Mouse (Mus musculus): ENCODE results near the gene Hykk. TPM values are rescaled to one million over a fixed set of nuclear protein-coding genes. Genes with fewer than 3 reads are reported as not detected.
"Not testable (repeated sequence)": the region's sequence is repeated elsewhere in the genome, so short reads cannot be mapped to it uniquely, and the experiment has no call there.

Gene Hykk
- polyA plus RNA-seq, 1 experiment = 0.22 TPM

DNA sequence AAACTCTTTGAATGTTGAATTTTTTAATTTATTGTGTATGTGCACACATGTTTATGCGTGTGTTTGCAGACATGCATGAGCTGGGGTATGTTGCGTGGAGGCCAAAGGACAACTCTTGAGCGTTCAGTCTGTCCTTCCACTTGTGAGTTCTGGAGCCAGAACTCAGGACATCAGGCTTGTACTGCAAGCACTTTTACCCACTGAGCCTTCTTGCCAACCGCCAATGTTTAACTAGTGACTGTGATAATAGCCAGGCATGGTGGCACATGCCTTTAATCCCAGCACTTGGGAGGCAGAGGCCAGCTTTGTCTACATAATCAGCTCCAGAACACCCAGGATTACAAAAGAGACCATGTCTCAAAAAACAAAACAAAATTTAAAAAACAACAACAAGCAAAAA, 25.0 kb downstream of the Hykk start:
- WGBS = 97% methylated on average over 4 of the region's 4 CpGs
- Histone ChIP-seq H3K36me3 (ENCODE audit: control insufficient read depth, insufficient read depth, low read length) (no peaks in the 10 kb centered on the region), H3K27ac (ENCODE audit: control insufficient read depth, insufficient read depth, low read length) (no peak overlapping the region), H3K27me3 (ENCODE audit: control insufficient read depth, insufficient read depth, low read length) (no peaks in the 10 kb centered on the region), H3K4me3 (ENCODE audit: control insufficient read depth, insufficient read depth, low read length) (no peak overlapping the region), H3K4me1 (replicated peaks; ENCODE audit: control insufficient read depth, insufficient read depth, low read length) (no peaks in the 10 kb centered on the region)
- no peak for DNase-seq
- TF ChIP-seq CTCF (IDR thresholded peaks at IDR 0.05; ENCODE audit: borderline replicate concordance, control insufficient read depth, extremely low read depth, insufficient read depth, low read length, poor library complexity) = no peak
- no peak for TF ChIP-seq POLR2A (IDR thresholded peaks at IDR 0.05; ENCODE audit: control insufficient read depth, extremely low read depth, insufficient read depth, low read length, poor library complexity)

DNA sequence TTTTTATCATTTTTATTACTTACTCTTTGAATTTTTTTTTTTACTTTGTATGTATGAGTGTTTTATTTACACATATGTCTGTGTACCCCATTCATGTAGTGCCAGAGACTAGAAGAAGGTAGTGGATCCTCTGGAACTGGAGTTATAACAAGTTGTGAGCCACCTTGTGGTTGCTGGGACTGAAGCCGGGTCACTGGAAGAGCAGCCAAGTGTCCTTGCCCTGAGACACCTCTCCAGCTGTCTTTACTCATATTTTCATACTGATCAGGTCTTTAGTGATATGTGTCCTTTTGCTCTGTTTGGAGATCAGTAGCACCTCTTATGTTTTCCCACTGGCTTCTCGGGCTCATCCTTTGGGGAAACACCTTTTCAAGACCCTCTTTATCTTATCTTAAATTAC, 27.4 kb downstream of the Hykk start:
- no peak for DNase-seq
- TF ChIP-seq POLR2A (IDR thresholded peaks at IDR 0.05; ENCODE audit: control insufficient read depth, extremely low read depth, insufficient read depth, low read length, poor library complexity) (no peak), CTCF (IDR thresholded peaks at IDR 0.05; ENCODE audit: borderline replicate concordance, control insufficient read depth, extremely low read depth, insufficient read depth, low read length, poor library complexity) (no peak)
- 75% methylated on average over 2 of the region's 2 CpGs for WGBS

DNA sequence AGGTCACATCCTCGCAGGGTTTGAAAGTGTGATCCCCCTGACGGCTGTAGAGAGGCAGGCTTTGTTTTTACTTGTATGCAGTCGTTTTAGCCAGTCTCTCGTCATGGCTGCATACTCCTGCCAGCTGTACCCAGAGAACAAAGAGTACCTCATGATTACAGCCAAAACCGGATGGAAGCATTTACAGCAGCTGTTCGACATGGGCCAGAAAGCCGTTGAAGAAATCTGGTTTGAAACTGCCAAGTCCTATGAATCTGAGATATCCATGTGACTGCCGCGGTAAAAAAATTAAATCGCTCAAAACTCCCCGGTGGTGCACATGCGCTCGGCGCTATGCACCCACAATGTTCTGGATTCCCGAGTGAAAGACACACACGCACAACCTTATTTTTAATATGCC, 29.2 kb downstream of the Hykk start:
- Histone ChIP-seq H3K27me3 (ENCODE audit: control insufficient read depth, insufficient read depth, low read length) (no peaks in the 10 kb centered on the region), H3K4me3 (ENCODE audit: control insufficient read depth, insufficient read depth, low read length) (no peak overlapping the region), H3K4me1 (replicated peaks; ENCODE audit: control insufficient read depth, insufficient read depth, low read length) (no peaks in the 10 kb centered on the region; the same call in 1 of the 2 replicates), H3K27ac (ENCODE audit: control insufficient read depth, insufficient read depth, low read length) (peak overlapping the region; percentile 19; the same call in 1 of the 2 replicates), H3K36me3 (ENCODE audit: control insufficient read depth, insufficient read depth, low read length) (no peaks in the 10 kb centered on the region)
- no peak for TF ChIP-seq POLR2A (IDR thresholded peaks at IDR 0.05; ENCODE audit: control insufficient read depth, extremely low read depth, insufficient read depth, low read length, poor library complexity)
- TF ChIP-seq CTCF (IDR thresholded peaks at IDR 0.05; ENCODE audit: borderline replicate concordance, control insufficient read depth, extremely low read depth, insufficient read depth, low read length, poor library complexity) = no peak
- DNase-seq = no peak
- WGBS = 84% methylated on average over 16 of the region's 16 CpGs

More for the DNA sequence above, 27.4 kb downstream of the Hykk start:
- Histone ChIP-seq H3K36me3 (ENCODE audit: control insufficient read depth, insufficient read depth, low read length) (no peaks in the 10 kb centered on the region), H3K27ac (ENCODE audit: control insufficient read depth, insufficient read depth, low read length) (no peak overlapping the region), H3K4me1 (replicated peaks; ENCODE audit: control insufficient read depth, insufficient read depth, low read length) (no peaks in the 10 kb centered on the region), H3K4me3 (ENCODE audit: control insufficient read depth, insufficient read depth, low read length) (no peak overlapping the region), H3K27me3 (ENCODE audit: control insufficient read depth, insufficient read depth, low read length) (no peaks in the 10 kb centered on the region)

DNA sequence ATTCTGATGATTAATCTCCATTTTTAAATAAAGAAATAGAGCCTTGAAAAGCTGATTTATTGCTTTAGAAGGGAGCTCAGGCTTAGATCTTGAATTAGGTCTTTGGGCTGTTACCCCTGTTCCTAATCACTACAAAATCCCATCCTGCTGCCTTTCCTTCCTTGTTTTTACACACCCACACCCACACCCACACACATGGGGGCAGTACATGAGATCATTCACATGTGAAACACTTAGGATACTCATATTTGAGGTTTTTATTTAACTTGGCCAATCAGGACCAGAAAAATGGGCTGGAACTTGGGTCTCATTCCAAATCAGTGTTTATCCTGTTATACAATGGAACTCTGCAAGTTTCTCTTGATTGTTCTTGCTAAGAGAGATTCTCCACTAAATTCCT, 32.4 kb downstream of the Hykk start:
- Histone ChIP-seq H3K27me3 (ENCODE audit: control insufficient read depth, insufficient read depth, low read length) (no peaks in the 10 kb centered on the region), H3K4me1 (replicated peaks; ENCODE audit: control insufficient read depth, insufficient read depth, low read length) (no peaks in the 10 kb centered on the region; the same call in 1 of the 2 replicates), H3K36me3 (ENCODE audit: control insufficient read depth, insufficient read depth, low read length) (peaks cover 10% of the 10 kb centered on the region; the same call in 1 of the 2 replicates), H3K4me3 (ENCODE audit: control insufficient read depth, insufficient read depth, low read length) (no peak overlapping the region), H3K27ac (ENCODE audit: control insufficient read depth, insufficient read depth, low read length) (no peak overlapping the region)
- TF ChIP-seq CTCF (IDR thresholded peaks at IDR 0.05; ENCODE audit: borderline replicate concordance, control insufficient read depth, extremely low read depth, insufficient read depth, low read length, poor library complexity) (no peak), POLR2A (IDR thresholded peaks at IDR 0.05; ENCODE audit: control insufficient read depth, extremely low read depth, insufficient read depth, low read length, poor library complexity) (no peak)
- DNase-seq = no peak

DNA sequence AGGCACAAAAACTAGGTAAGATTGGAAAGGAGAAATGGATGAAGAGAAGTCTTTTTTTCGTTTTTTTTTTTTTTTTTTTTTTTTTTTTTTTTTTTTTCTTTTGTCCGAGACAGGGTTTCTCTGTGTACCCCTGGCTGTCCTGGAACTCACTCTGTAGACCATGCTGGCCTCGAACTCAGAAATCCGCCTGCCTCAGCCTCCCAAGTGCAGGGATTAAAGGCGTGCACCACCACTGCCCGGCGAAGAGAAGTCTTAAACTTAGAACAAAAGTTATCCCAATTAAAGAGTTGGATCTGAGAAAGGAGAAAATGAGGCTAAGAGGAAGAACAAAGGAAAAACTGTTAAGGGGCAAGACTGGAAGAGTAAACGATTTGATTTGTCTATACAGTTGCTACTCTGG, 33.1 kb downstream of the Hykk start:
- not testable (repeated sequence) for H3K27ac ChIP-seq (ENCODE audit: control insufficient read depth, insufficient read depth, low read length); H3K4me1 ChIP-seq (replicated peaks; ENCODE audit: control insufficient read depth, insufficient read depth, low read length); DNase-seq; H3K27me3 ChIP-seq (ENCODE audit: control insufficient read depth, insufficient read depth, low read length)
- WGBS = 33% methylated on average over 8 of the region's 8 CpGs
- peak overlapping the region; percentile 26; the same call in 1 of the 2 replicates for H3K4me3 ChIP-seq (ENCODE audit: control insufficient read depth, insufficient read depth, low read length)
- H3K36me3 ChIP-seq (ENCODE audit: control insufficient read depth, insufficient read depth, low read length) = peaks cover 11% of the 10 kb centered on the region

DNA sequence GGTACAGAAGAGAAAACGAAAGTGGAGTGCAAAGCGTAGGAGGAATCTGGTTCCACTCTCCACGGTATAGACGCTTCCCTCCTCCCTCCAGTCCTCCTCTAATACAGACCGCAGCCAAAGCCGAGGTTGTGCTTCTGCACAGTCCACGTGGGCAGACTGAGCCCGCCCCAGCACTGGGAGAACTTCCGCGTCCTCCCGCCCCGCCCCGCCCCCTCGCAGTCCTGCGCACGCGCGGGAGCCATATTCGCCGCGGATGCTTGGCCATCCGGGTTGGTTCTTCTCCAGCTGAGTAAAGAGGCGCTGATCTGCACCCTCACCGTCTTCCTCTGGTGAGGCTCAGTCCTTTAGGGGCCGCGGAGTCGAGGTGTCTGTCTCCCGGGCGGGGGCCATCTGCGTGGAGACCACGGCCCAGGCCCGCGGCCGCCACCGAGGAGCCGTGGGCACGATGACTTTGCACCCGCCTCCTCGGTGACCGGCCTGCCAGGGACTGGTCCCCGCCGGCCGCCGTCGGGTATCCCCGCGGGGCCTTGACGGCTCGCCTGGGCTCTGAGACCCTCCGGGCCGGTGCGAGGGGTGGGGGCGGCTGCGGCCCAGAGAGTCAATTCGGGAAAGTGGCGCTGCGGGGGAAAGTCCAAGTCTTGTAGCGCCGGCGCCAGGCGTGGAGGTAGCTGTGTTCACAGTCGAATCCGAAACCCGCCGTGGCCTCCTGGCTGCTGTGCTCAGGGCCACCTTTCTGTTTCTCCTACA, 33.7 kb downstream of the Hykk start, which contains the start of the genes Psma4 and AY074887:
Gene Psma4 (plus strand): TSS at position 216 of the 747 bp plus-strand sequence.
Gene AY074887 (minus strand): TSS at position 424 of the 747 bp plus-strand sequence.
- peaks cover 17% of the 10 kb centered on the region for H3K36me3 ChIP-seq (ENCODE audit: control insufficient read depth, insufficient read depth, low read length)
- peak; percentile 89 for DNase-seq
- H3K4me1 ChIP-seq (replicated peaks; ENCODE audit: control insufficient read depth, insufficient read depth, low read length) = no peaks in the 10 kb centered on the region; the same call in 1 of the 2 replicates
- no peak within 1 kb of the TSS for H3K27ac ChIP-seq (ENCODE audit: control insufficient read depth, insufficient read depth, low read length)
- peak within 1 kb of the TSS; percentile 59 for H3K4me3 ChIP-seq (ENCODE audit: control insufficient read depth, insufficient read depth, low read length)
- WGBS = under 1% methylated on average over 65 of the region's 65 CpGs
- TF ChIP-seq CTCF (IDR thresholded peaks at IDR 0.05; ENCODE audit: borderline replicate concordance, control insufficient read depth, extremely low read depth, insufficient read depth, low read length, poor library complexity) = 0 out of 2 replicates have a peak, but pooled peaks have one; percentile 31
- TF ChIP-seq POLR2A (IDR thresholded peaks at IDR 0.05; ENCODE audit: control insufficient read depth, extremely low read depth, insufficient read depth, low read length, poor library complexity) = peak; percentile 83
- no peaks in the 10 kb centered on the region for H3K27me3 ChIP-seq (ENCODE audit: control insufficient read depth, insufficient read depth, low read length)

Measured in thymus, adult 2 months (tissue).